Mouse (Mus musculus) spleen, adult 10 weeks (tissue): ENCODE measurements around the gene Sphk1. TPM values are rescaled to one million over a fixed set of nuclear protein-coding genes. Genes with fewer than 3 reads are reported as not detected.

Experiments used
- polyA plus RNA-seq: library from polyadenylated mRNA; stranded (reverse); fragments of 350-450 nt; fragmentation: Illumina TruSeq; extraction: RNeasy Lipid Tissue Mini Kit (QIAGEN cat#74804); gene quantifications from one replicate; pipeline ENCODE4 v1.2.3, GENCODE M21; 2015; ENCODE audit warnings: low replicate concordance; ENCODE audit not compliant: insufficient read depth

Sphk1 gene
- polyA plus RNA-seq = 1.9 TPM

GRCm38 (mm10) chr11:116530187-116531147, at the start of gene Sphk1:
Sphk1 (plus strand) TSS chr11:116530925.

GRCm38 (mm10) chr11:116493795-116494252, 36.9 kb upstream of the Sphk1 start, which contains the start of gene Prpsap1:
Prpsap1 (minus strand) TSS chr11:116494202.

GRCm38 (mm10) chr11:116581376-116581814, 50.7 kb downstream of the Sphk1 start, which contains the start of gene Ube2o:
Ube2o (minus strand) TSS chr11:116581447.

Other genes starting within 250 kb of the Sphk1 start
- not detected for gene Galr2, start 250.0 kb upstream of the Sphk1 start, polyA plus RNA-seq
- gene Exoc7, start 223.7 kb upstream of the Sphk1 start, polyA plus RNA-seq = 29.0 TPM
- gene Foxj1, start 195.5 kb upstream of the Sphk1 start, polyA plus RNA-seq = 0.11 TPM
- gene Rnf157, start 117.9 kb upstream of the Sphk1 start, polyA plus RNA-seq = 14.8 TPM
- gene Ubald2, start 96.8 kb upstream of the Sphk1 start, polyA plus RNA-seq = 21.9 TPM
- gene Qrich2, start 64.7 kb upstream of the Sphk1 start, polyA plus RNA-seq = not detected
- gene Prpsap1, start 36.7 kb upstream of the Sphk1 start, polyA plus RNA-seq = 72.5 TPM
- gene Ube2o, start 50.5 kb downstream of the Sphk1 start, polyA plus RNA-seq = 22.0 TPM
- gene Aanat, start 55.5 kb downstream of the Sphk1 start, polyA plus RNA-seq = not detected
- 9.8 TPM for gene Rhbdf2, start 96.1 kb downstream of the Sphk1 start, polyA plus RNA-seq
- gene Prcd, start 122.6 kb downstream of the Sphk1 start, polyA plus RNA-seq = not detected
- 3.1 TPM for gene Cygb, start 123.4 kb downstream of the Sphk1 start, polyA plus RNA-seq
- not detected for gene St6galnac1, start 244.6 kb downstream of the Sphk1 start, polyA plus RNA-seq